Mouse (Mus musculus): ENCODE results near the gene Tmc7. TPM values are rescaled to one million over a fixed set of nuclear protein-coding genes. Genes with fewer than 3 reads are reported as not detected.
A peak's percentile ranks its signal among the peaks of the same experiment; 100 is the strongest.

Gene Tmc7
- 2.7 and 2.9 TPM in 2 replicates for total RNA-seq (2012; rRNA removed)

- H3K27ac ChIP-seq (ENCODE audit: insufficient read depth, low read depth, low read length, poor library complexity, severe bottlenecking), result no peak within 1 kb of the TSS
- no peak for DNase-seq (ENCODE audit: low read depth, low spot score)
These were observed at the start of gene Tmc7 for GRCm38 (mm10) chr7:118584257-118584907. Gene Tmc7, minus strand, starts transcription at chr7:118584736.

GRCm38 (mm10) chr7:118633951-118634350 lies 49.4 kb upstream of the Tmc7 start:
- H3K9ac ChIP-seq (ENCODE audit: insufficient read depth, low read depth, low read length, poor library complexity, severe bottlenecking), result no peak overlapping the region
- no peak for DNase-seq (ENCODE audit: low read depth, low spot score)
- no peaks in the 10 kb centered on the region for H3K4me1 ChIP-seq (ENCODE audit: control insufficient read depth in 2 of 2, insufficient read depth in 2 of 2, low read length in 2 of 2, poor library complexity in 1 of 2)
- in situ Hi-C loops (cut with MboI; ENCODE audit: low sequenced_read_pairs in 2 of 2, unreplicated experiment in 2 of 2), result no loop called here
- no peaks in the 10 kb centered on the region for H3K36me3 ChIP-seq (ENCODE audit: control insufficient read depth, insufficient read depth, low read length, poor library complexity, severe bottlenecking)
- no peak overlapping the region for H3K27ac ChIP-seq (ENCODE audit: insufficient read depth, low read depth, low read length, poor library complexity, severe bottlenecking)
- TF ChIP-seq MAFK (IDR thresholded peaks at IDR 0.05; ENCODE audit: insufficient read depth, low read depth, low read length), result no peak
- no peak for TF ChIP-seq ZC3H11A (IDR thresholded peaks at IDR 0.05; ENCODE audit: borderline replicate concordance, low read depth, low read length)
- no peak for TF ChIP-seq HCFC1 (IDR thresholded peaks at IDR 0.05; ENCODE audit: borderline replicate concordance, insufficient read depth, low read length)
- no peak for TF ChIP-seq ZNF384 (IDR thresholded peaks at IDR 0.05; ENCODE audit: low read depth, low read length)
- no peak for TF ChIP-seq CHD2 (IDR thresholded peaks at IDR 0.05; ENCODE audit: low read depth, low read length)
- no peak overlapping the region for H3K4me3 ChIP-seq (ENCODE audit: insufficient read depth in 1 of 2, low read depth in 1 of 2, low read length in 2 of 2, poor library complexity in 1 of 2, severe bottlenecking in 1 of 2)
- H3K9me3 ChIP-seq (ENCODE audit: control insufficient read depth, insufficient read depth, low read depth, low read length), result no peaks in the 10 kb centered on the region

More at GRCm38 (mm10) chr7:118584257-118584907, at the start of gene Tmc7:
- Histone ChIP-seq H3K4me1 (ENCODE audit: control insufficient read depth in 2 of 2, insufficient read depth in 2 of 2, low read length in 2 of 2, poor library complexity in 1 of 2) (peaks cover 0 to 12% of the 10 kb centered on the region in 2 experiments; a peak in 2 of 4 replicates), H3K9me3 (ENCODE audit: control insufficient read depth, insufficient read depth, low read depth, low read length) (no peaks in the 10 kb centered on the region), H3K4me3 (ENCODE audit: insufficient read depth in 1 of 2, low read depth in 1 of 2, low read length in 2 of 2, poor library complexity in 1 of 2, severe bottlenecking in 1 of 2) (peak within 1 kb of the TSS; percentile 73 to 97), H3K36me3 (ENCODE audit: control insufficient read depth, insufficient read depth, low read length, poor library complexity, severe bottlenecking) (no peaks in the 10 kb centered on the region), H3K9ac (ENCODE audit: insufficient read depth, low read depth, low read length, poor library complexity, severe bottlenecking) (peak within 1 kb of the TSS; percentile 86)
- in situ Hi-C loops (cut with MboI; ENCODE audit: low sequenced_read_pairs in 2 of 2, unreplicated experiment in 2 of 2), result loop anchor here in 1 of 2 experiments (25.0 kb wide), 1 partner anchor 272 kb away; no protein-coding TSS in a partner anchor
- TF ChIP-seq ZC3H11A (IDR thresholded peaks at IDR 0.05; ENCODE audit: borderline replicate concordance, low read depth, low read length) (no peak), HCFC1 (IDR thresholded peaks at IDR 0.05; ENCODE audit: borderline replicate concordance, insufficient read depth, low read length) (no peak)

- in situ Hi-C loops (cut with MboI; ENCODE audit: low sequenced_read_pairs in 2 of 2, unreplicated experiment in 2 of 2), result no loop called here
- no peak for DNase-seq (ENCODE audit: low read depth, low spot score)
- H3K27ac ChIP-seq (ENCODE audit: insufficient read depth, low read depth, low read length, poor library complexity, severe bottlenecking), result no peak overlapping the region
- no peak overlapping the region for H3K4me3 ChIP-seq (ENCODE audit: insufficient read depth in 1 of 2, low read depth in 1 of 2, low read length in 2 of 2, poor library complexity in 1 of 2, severe bottlenecking in 1 of 2)
- H3K9ac ChIP-seq (ENCODE audit: insufficient read depth, low read depth, low read length, poor library complexity, severe bottlenecking), result no peak overlapping the region
- H3K36me3 ChIP-seq (ENCODE audit: control insufficient read depth, insufficient read depth, low read length, poor library complexity, severe bottlenecking), result no peaks in the 10 kb centered on the region
- H3K9me3 ChIP-seq (ENCODE audit: control insufficient read depth, insufficient read depth, low read depth, low read length), result no peaks in the 10 kb centered on the region
- H3K4me1 ChIP-seq (ENCODE audit: control insufficient read depth in 2 of 2, insufficient read depth in 2 of 2, low read length in 2 of 2, poor library complexity in 1 of 2), result no peaks in the 10 kb centered on the region
- TF ChIP-seq HCFC1 (IDR thresholded peaks at IDR 0.05; ENCODE audit: borderline replicate concordance, insufficient read depth, low read length) (no peak), MAFK (IDR thresholded peaks at IDR 0.05; ENCODE audit: insufficient read depth, low read depth, low read length) (no peak), CHD2 (IDR thresholded peaks at IDR 0.05; ENCODE audit: low read depth, low read length) (no peak), ZNF384 (IDR thresholded peaks at IDR 0.05; ENCODE audit: low read depth, low read length) (no peak), ZC3H11A (IDR thresholded peaks at IDR 0.05; ENCODE audit: borderline replicate concordance, low read depth, low read length) (no peak)
These were observed 48.6 kb upstream of the Tmc7 start for GRCm38 (mm10) chr7:118633094-118633493.

GRCm38 (mm10) chr7:118627550-118628298 lies 43.2 kb upstream of the Tmc7 start:
- in situ Hi-C loops (cut with MboI; ENCODE audit: low sequenced_read_pairs in 2 of 2, unreplicated experiment in 2 of 2), result no loop called here
- DNase-seq (ENCODE audit: low read depth, low spot score), result no peak
- no peaks in the 10 kb centered on the region; a peak in 1 of 4 replicates for H3K4me1 ChIP-seq (ENCODE audit: control insufficient read depth in 2 of 2, insufficient read depth in 2 of 2, low read length in 2 of 2, poor library complexity in 1 of 2)
- no peak overlapping the region for H3K27ac ChIP-seq (ENCODE audit: insufficient read depth, low read depth, low read length, poor library complexity, severe bottlenecking)
- H3K36me3 ChIP-seq (ENCODE audit: control insufficient read depth, insufficient read depth, low read length, poor library complexity, severe bottlenecking), result no peaks in the 10 kb centered on the region
- no peak overlapping the region for H3K9ac ChIP-seq (ENCODE audit: insufficient read depth, low read depth, low read length, poor library complexity, severe bottlenecking)
- H3K9me3 ChIP-seq (ENCODE audit: control insufficient read depth, insufficient read depth, low read depth, low read length), result no peaks in the 10 kb centered on the region
- TF ChIP-seq ZNF384 (IDR thresholded peaks at IDR 0.05; ENCODE audit: low read depth, low read length) (no peak), MAFK (IDR thresholded peaks at IDR 0.05; ENCODE audit: insufficient read depth, low read depth, low read length) (no peak), HCFC1 (IDR thresholded peaks at IDR 0.05; ENCODE audit: borderline replicate concordance, insufficient read depth, low read length) (no peak), CHD2 (IDR thresholded peaks at IDR 0.05; ENCODE audit: low read depth, low read length) (no peak), ZC3H11A (IDR thresholded peaks at IDR 0.05; ENCODE audit: borderline replicate concordance, low read depth, low read length) (no peak)
- no peak overlapping the region for H3K4me3 ChIP-seq (ENCODE audit: insufficient read depth in 1 of 2, low read depth in 1 of 2, low read length in 2 of 2, poor library complexity in 1 of 2, severe bottlenecking in 1 of 2)
